Mouse (Mus musculus) liver, adult 2 months (tissue): ENCODE data around the gene Tbx1. TPM values are rescaled to one million over a fixed set of nuclear protein-coding genes. Genes with fewer than 3 reads are reported as not detected.
A peak's percentile ranks its signal among the peaks of the same experiment; 100 is the strongest.

Experiments
- DNase-seq: peaks from one replicate; pipeline ENCODE4 v3.0.0-alpha.2; 2011; ENCODE audit warnings: low read depth, low spot score; ENCODE audit errors: extremely low read depth
- H3K27ac ChIP-seq: fragments of 200-500 bp; replicated peaks from 2 replicates; pipeline ENCODE4 v1.5.1; 2012; ENCODE audit warnings: low read depth, mild to moderate bottlenecking, control low read depth, inconsistent platforms, low read length; ENCODE audit not compliant: insufficient read depth
- H3K27me3 ChIP-seq: fragments of 200-500 bp; 2 replicates; pipeline ENCODE4 v1.6.1; 2012; ENCODE audit warnings: mild to moderate bottlenecking, moderate library complexity, low read length, inconsistent platforms; ENCODE audit not compliant: control insufficient read depth, insufficient read depth
- H3K36me3 ChIP-seq: fragments of 200-500 bp; 2 replicates; pipeline ENCODE4 v1.6.1; 2012; ENCODE audit warnings: low read length, inconsistent platforms; ENCODE audit not compliant: control insufficient read depth, insufficient read depth
- H3K4me1 ChIP-seq: fragments of 200-500 bp; 2 replicates; pipeline ENCODE4 v1.6.1; 2011; ENCODE audit warnings: low read length; ENCODE audit not compliant: control insufficient read depth, insufficient read depth
- H3K4me3 ChIP-seq: fragments of 200-500 bp; 2 replicates; pipeline ENCODE4 v1.5.1; 2011; ENCODE audit warnings: low read depth, mild to moderate bottlenecking, control low read depth, low read length, moderate library complexity; ENCODE audit not compliant: insufficient read depth
- H3K79me2 ChIP-seq: fragments of 200-500 bp; 2 replicates; pipeline ENCODE4 v1.6.1; 2012; ENCODE audit warnings: inconsistent platforms, mild to moderate bottlenecking, low read length, moderate library complexity; ENCODE audit not compliant: control insufficient read depth, insufficient read depth
- H3K9ac ChIP-seq: fragments of 200-500 bp; 2 replicates; pipeline ENCODE4 v1.6.1; 2012; ENCODE audit warnings: low read depth, mild to moderate bottlenecking, control low read depth, inconsistent platforms, low read length
- CTCF ChIP-seq: fragments of 200-500 bp; IDR thresholded peaks from 2 replicates; pipeline ENCODE4 v1.5.1; 2011; ENCODE audit warnings: low read depth, low read length, control low read depth
- POLR2A ChIP-seq: fragments of 200-500 bp; IDR thresholded peaks from 2 replicates; pipeline ENCODE4 v1.6.1; 2011; ENCODE audit warnings: low read length, control low read depth; ENCODE audit not compliant: insufficient read depth; ENCODE audit errors: extremely low read depth
- WGBS: fragments of 180-500 bp; shearing (Covaris S2); methylation state at CpG from one replicate; pipeline ENCODE4 v1.1.7; 2018; 5-methylcytosine and 5-hydroxymethylcytosine counted together
- polyA plus RNA-seq: library from polyadenylated mRNA; depleted of rRNA; stranded (reverse); fragments of >200 nt; gene quantifications from 2 replicates; pipeline ENCODE4 v1.2.3, GENCODE M21; 2012
- total RNA-seq: library from RNA; depleted of rRNA; stranded (reverse); fragments of >200 nt; gene quantifications from 2 replicates; pipeline ENCODE4 v1.2.3, GENCODE M21; 2014

The Tbx1 gene
- total and polyA plus RNA-seq, 2 experiments = 0.02 TPM; not detected in 1

GRCm38 (mm10) chr16:18633333-18633732 lies 42.9 kb upstream of the Tbx1 start:
- no peaks in the 10 kb centered on the region; the same call in 1 of the 2 replicates for H3K4me1 ChIP-seq
- no peak overlapping the region for H3K9ac ChIP-seq
- DNase-seq = no peak
- H3K27me3 ChIP-seq = no peaks in the 10 kb centered on the region
- H3K36me3 ChIP-seq = no peaks in the 10 kb centered on the region
- H3K79me2 ChIP-seq = no peaks in the 10 kb centered on the region
- H3K4me3 ChIP-seq = no peak overlapping the region
- WGBS = 56% methylated on average over 1 of the region's 1 CpGs
- TF ChIP-seq POLR2A (no peak), CTCF (no peak)
- H3K27ac ChIP-seq = no peak overlapping the region

- 79% methylated on average over 2 of the region's 2 CpGs for WGBS
- Histone ChIP-seq H3K36me3 (no peaks in the 10 kb centered on the region), H3K27ac (no peak overlapping the region), H3K4me1 (no peaks in the 10 kb centered on the region; the same call in 1 of the 2 replicates), H3K79me2 (no peaks in the 10 kb centered on the region), H3K4me3 (no peak overlapping the region), H3K27me3 (no peaks in the 10 kb centered on the region), H3K9ac (no peak overlapping the region)
- no peak for TF ChIP-seq CTCF
- TF ChIP-seq POLR2A = no peak
- DNase-seq = no peak
Observed at GRCm38 (mm10) chr16:18632816-18633215, 42.3 kb upstream of the Tbx1 start.

- TF ChIP-seq CTCF (no peak), POLR2A (no peak)
- H3K4me1 ChIP-seq = no peaks in the 10 kb centered on the region; the same call in 1 of the 2 replicates
- no peak overlapping the region for H3K27ac ChIP-seq
- no peaks in the 10 kb centered on the region for H3K36me3 ChIP-seq
- no peak overlapping the region for H3K9ac ChIP-seq
- no peak overlapping the region for H3K4me3 ChIP-seq
- no peaks in the 10 kb centered on the region for H3K27me3 ChIP-seq
- WGBS = 46% methylated on average over 3 of the region's 3 CpGs
- no peak for DNase-seq
- H3K79me2 ChIP-seq = no peaks in the 10 kb centered on the region
Observed at GRCm38 (mm10) chr16:18632059-18632458, 41.6 kb upstream of the Tbx1 start.

GRCm38 (mm10) chr16:18631141-18631540 lies 40.7 kb upstream of the Tbx1 start:
- no peak overlapping the region for H3K4me3 ChIP-seq
- no peaks in the 10 kb centered on the region for H3K79me2 ChIP-seq
- WGBS = 70% methylated on average over 7 of the region's 7 CpGs
- H3K27ac ChIP-seq = no peak overlapping the region
- H3K36me3 ChIP-seq = no peaks in the 10 kb centered on the region
- peaks cover 1% of the 10 kb centered on the region; the same call in 1 of the 2 replicates for H3K27me3 ChIP-seq
- peaks cover 2% of the 10 kb centered on the region for H3K4me1 ChIP-seq
- H3K9ac ChIP-seq = no peak overlapping the region
- no peak for TF ChIP-seq POLR2A
- TF ChIP-seq CTCF = no peak
- DNase-seq = no peak

GRCm38 (mm10) chr16:18630291-18630690 lies 39.8 kb upstream of the Tbx1 start:
- Histone ChIP-seq H3K27ac (no peak overlapping the region), H3K4me1 (peaks cover 2% of the 10 kb centered on the region), H3K9ac (no peak overlapping the region), H3K4me3 (no peak overlapping the region), H3K27me3 (peaks cover 5% of the 10 kb centered on the region; the same call in 1 of the 2 replicates), H3K79me2 (no peaks in the 10 kb centered on the region), H3K36me3 (no peaks in the 10 kb centered on the region)
- TF ChIP-seq CTCF (no peak), POLR2A (no peak)
- 81% methylated on average over 5 of the region's 5 CpGs for WGBS
- no peak for DNase-seq

GRCm38 (mm10) chr16:18629390-18630231 lies 39.1 kb upstream of the Tbx1 start, which contains the start of gene Sept5:
Gene Sept5, minus strand, starts transcription at chr16:18629954.
- Histone ChIP-seq H3K79me2 (no peaks in the 10 kb centered on the region), H3K27ac (no peak within 1 kb of the TSS), H3K36me3 (no peaks in the 10 kb centered on the region), H3K4me3 (peak within 1 kb of the TSS; percentile 74), H3K4me1 (peaks cover 2% of the 10 kb centered on the region), H3K9ac (peak within 1 kb of the TSS; percentile 64), H3K27me3 (peaks cover 5% of the 10 kb centered on the region; the same call in 1 of the 2 replicates)
- under 1% methylated on average over 63 of the region's 93 CpGs for WGBS
- no peak for DNase-seq
- TF ChIP-seq CTCF = no peak
- no peak for TF ChIP-seq POLR2A
